Mouse (Mus musculus) stomach, embryonic 14.5 days (tissue): ENCODE results near the gene Ncan. TPM values are rescaled to one million over a fixed set of nuclear protein-coding genes. Genes with fewer than 3 reads are reported as not detected.

Experiments
- ATAC-seq: fragments of 200-750 bp; cut with Nextera tagmentation; 2 replicates; pipeline ENCODE4 v1.8.0; 2017; ENCODE audit warnings: low read depth, moderate TSS enrichment; ENCODE audit not compliant: insufficient number of reproducible peaks, insufficient read depth, low FRiP score
- H3K27ac ChIP-seq: fragments of 300-500 bp; sonication (generic); 2 replicates; pipeline ENCODE4 v1.5.1; 2014; ENCODE audit warnings: mild to moderate bottlenecking, low read length, moderate library complexity, mixed read lengths
- H3K27me3 ChIP-seq: fragments of 300-500 bp; sonication (generic); 2 replicates; pipeline ENCODE4 v1.6.1; 2014; ENCODE audit warnings: low read length, control low read depth, mixed read lengths; ENCODE audit not compliant: control insufficient read depth, insufficient read depth
- H3K36me3 ChIP-seq: fragments of 300-500 bp; sonication (generic); 2 replicates; pipeline ENCODE4 v1.6.1; 2014; ENCODE audit warnings: mild to moderate bottlenecking, control low read depth, low read length, moderate library complexity, mixed read lengths; ENCODE audit not compliant: control insufficient read depth, insufficient read depth
- H3K4me1 ChIP-seq: fragments of 300-500 bp; sonication (generic); 2 replicates; pipeline ENCODE4 v1.6.1; 2014; ENCODE audit warnings: low read length, control low read depth, mixed read lengths; ENCODE audit not compliant: control insufficient read depth, insufficient read depth
- H3K4me2 ChIP-seq: fragments of 300-500 bp; sonication (generic); replicated peaks from 2 replicates; pipeline ENCODE4 v1.6.1; 2014; ENCODE audit warnings: low read depth, low read length, control low read depth
- H3K4me3 ChIP-seq: fragments of 300-500 bp; sonication (generic); 2 replicates; pipeline ENCODE4 v1.5.1; 2014; ENCODE audit warnings: low read depth, low read length, control low read depth
- H3K9ac ChIP-seq: fragments of 300-500 bp; sonication (generic); replicated peaks from 2 replicates; pipeline ENCODE4 v1.6.1; 2014; ENCODE audit warnings: low read depth, mild to moderate bottlenecking, control low read depth, low read length, moderate library complexity, mixed read lengths
- H3K9me3 ChIP-seq: fragments of 300-500 bp; sonication (generic); 2 replicates; pipeline ENCODE4 v1.6.1; 2016; ENCODE audit warnings: low read depth, low read length, control low read depth; ENCODE audit not compliant: control insufficient read depth
- WGBS: fragments of 180-500 bp; shearing (Covaris S2); extraction: QIAGEN DNeasy Blood & Tissue Kit; methylation state at CpG from one replicate; pipeline ENCODE4 v1.1.7; 2014; 5-methylcytosine and 5-hydroxymethylcytosine counted together
- polyA plus RNA-seq: library from polyadenylated mRNA; unstranded; fragments of >200 nt; fragmentation: Nextera tagmentation; extraction: Ambion mirVana; gene quantifications from 2 replicates; pipeline ENCODE4 v1.2.1, GENCODE M21; 2014

Ncan gene
- polyA plus RNA-seq, 1 experiment from 2014 or later: 2.1 TPM

GRCm38 (mm10) chr8:70099276-70099675 is 21.4 kb downstream of the Ncan start:
- H3K4me3 ChIP-seq: no peak overlapping the region
- 72% methylated on average over 8 of the region's 8 CpGs for WGBS
- no peak overlapping the region for H3K9ac ChIP-seq
- ATAC-seq: no peak
- H3K27me3 ChIP-seq: no peaks in the 10 kb centered on the region
- H3K9me3 ChIP-seq: no peaks in the 10 kb centered on the region
- H3K36me3 ChIP-seq: no peaks in the 10 kb centered on the region
- no peaks in the 10 kb centered on the region for H3K4me1 ChIP-seq
- no peak overlapping the region for H3K27ac ChIP-seq
- H3K4me2 ChIP-seq: no peak overlapping the region

GRCm38 (mm10) chr8:70092786-70093185 is 27.9 kb downstream of the Ncan start:
- Histone ChIP-seq H3K4me2 (no peak overlapping the region), H3K4me3 (no peak overlapping the region), H3K4me1 (0 out of 2 replicates have a peak, but pooled peaks cover 2% of the 10 kb centered on the region), H3K9me3 (no peaks in the 10 kb centered on the region), H3K9ac (no peak overlapping the region), H3K36me3 (no peaks in the 10 kb centered on the region), H3K27me3 (peaks cover 22% of the 10 kb centered on the region), H3K27ac (no peak overlapping the region)
- 53% methylated on average over 8 of the region's 8 CpGs for WGBS
- no peak for ATAC-seq

GRCm38 (mm10) chr8:70089296-70089960 is 31.2 kb downstream of the Ncan start:
- ATAC-seq: no peak
- H3K27ac ChIP-seq: no peak overlapping the region
- H3K36me3 ChIP-seq: no peaks in the 10 kb centered on the region
- peaks cover 5% of the 10 kb centered on the region; the same call in 1 of the 2 replicates for H3K4me1 ChIP-seq
- H3K4me3 ChIP-seq: no peak overlapping the region
- WGBS: 62% methylated on average over 9 of the region's 9 CpGs
- no peak overlapping the region for H3K4me2 ChIP-seq
- peaks cover 54% of the 10 kb centered on the region for H3K27me3 ChIP-seq
- no peak overlapping the region for H3K9ac ChIP-seq
- no peaks in the 10 kb centered on the region for H3K9me3 ChIP-seq

GRCm38 (mm10) chr8:70087836-70088650 is 32.6 kb downstream of the Ncan start:
- Histone ChIP-seq H3K36me3 (no peaks in the 10 kb centered on the region), H3K9ac (no peak overlapping the region), H3K9me3 (no peaks in the 10 kb centered on the region), H3K27me3 (peaks cover 68% of the 10 kb centered on the region), H3K4me2 (peak overlapping the region; percentile 45), H3K27ac (no peak overlapping the region), H3K4me1 (peaks cover 14% of the 10 kb centered on the region; the same call in 1 of the 2 replicates), H3K4me3 (peak overlapping the region; percentile 17)
- ATAC-seq: peak; percentile 43; the same call in 1 of the 2 replicates
- WGBS: 4% methylated on average over 56 of the region's 56 CpGs

GRCm38 (mm10) chr8:70087237-70087636 is 33.4 kb downstream of the Ncan start:
- no peak for ATAC-seq
- H3K36me3 ChIP-seq: no peaks in the 10 kb centered on the region
- whole genome bisulfite sequencing: 3% methylated on average over 7 of the region's 7 CpGs
- no peak overlapping the region for H3K4me2 ChIP-seq
- no peak overlapping the region for H3K27ac ChIP-seq
- no peaks in the 10 kb centered on the region for H3K9me3 ChIP-seq
- no peak overlapping the region for H3K9ac ChIP-seq
- no peak overlapping the region for H3K4me3 ChIP-seq
- H3K4me1 ChIP-seq: peaks cover 14% of the 10 kb centered on the region; the same call in 1 of the 2 replicates
- H3K27me3 ChIP-seq: peaks cover 75% of the 10 kb centered on the region

GRCm38 (mm10) chr8:70086151-70086550 is 34.5 kb downstream of the Ncan start:
- H3K36me3 ChIP-seq: no peaks in the 10 kb centered on the region
- H3K9me3 ChIP-seq: no peaks in the 10 kb centered on the region
- H3K9ac ChIP-seq: no peak overlapping the region
- 53% methylated on average over 1 of the region's 1 CpGs for WGBS
- no peak overlapping the region for H3K4me3 ChIP-seq
- ATAC-seq: no peak
- H3K4me2 ChIP-seq: no peak overlapping the region
- H3K27me3 ChIP-seq: peaks cover 77% of the 10 kb centered on the region
- H3K4me1 ChIP-seq: peaks cover 14% of the 10 kb centered on the region; the same call in 1 of the 2 replicates
- no peak overlapping the region for H3K27ac ChIP-seq

GRCm38 (mm10) chr8:70084191-70085065 is 36.2 kb downstream of the Ncan start:
- ATAC-seq: no peak
- H3K27ac ChIP-seq: no peak overlapping the region
- H3K4me3 ChIP-seq: peak overlapping the region; percentile 30
- H3K9me3 ChIP-seq: no peaks in the 10 kb centered on the region
- peaks cover 70% of the 10 kb centered on the region for H3K27me3 ChIP-seq
- peaks cover 14% of the 10 kb centered on the region; the same call in 1 of the 2 replicates for H3K4me1 ChIP-seq
- H3K4me2 ChIP-seq: peak overlapping the region; percentile 57
- no peaks in the 10 kb centered on the region for H3K36me3 ChIP-seq
- H3K9ac ChIP-seq: no peak overlapping the region
- 3% methylated on average over 71 of the region's 71 CpGs for WGBS

- peak within 1 kb of the TSS; percentile 57 for H3K4me2 ChIP-seq
- H3K9me3 ChIP-seq: no peaks in the 10 kb centered on the region
- H3K27me3 ChIP-seq: peaks cover 59% of the 10 kb centered on the region
- H3K9ac ChIP-seq: no peak within 1 kb of the TSS
- no peak within 1 kb of the TSS for H3K27ac ChIP-seq
- no peaks in the 10 kb centered on the region for H3K36me3 ChIP-seq
- peak within 1 kb of the TSS; percentile 30 for H3K4me3 ChIP-seq
- ATAC-seq: no peak
- peaks cover 14% of the 10 kb centered on the region; the same call in 1 of the 2 replicates for H3K4me1 ChIP-seq
- under 1% methylated on average over 26 of the region's 26 CpGs for WGBS
These were observed 37.4 kb downstream of the Ncan start, which contains the start of gene Hapln4 for GRCm38 (mm10) chr8:70083285-70083684. Gene Hapln4 (plus strand): TSS chr8:70083457.
